In the genomic region with DNA sequence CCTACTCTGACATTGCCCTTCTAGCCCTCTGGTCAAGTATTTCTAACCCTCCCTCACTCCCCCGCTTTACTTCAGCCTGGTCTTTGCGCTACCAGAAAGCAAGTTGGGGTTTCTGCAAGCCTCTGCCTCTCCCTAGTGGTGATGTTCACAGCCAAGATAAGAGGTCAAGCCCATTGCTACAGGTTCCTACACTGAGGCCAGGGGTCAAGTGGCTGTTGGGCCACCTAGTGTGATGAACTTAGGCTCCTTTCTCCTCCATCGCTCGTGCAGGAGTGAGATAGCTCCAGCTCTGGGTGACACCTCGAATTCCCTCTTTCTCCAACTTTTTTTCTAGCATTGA, we compare ENCODE assay signal across 8 mouse cellular contexts. TPM values are rescaled to one million over a fixed set of nuclear protein-coding genes. Genes with fewer than 3 reads are reported as not detected.
A peak's percentile ranks its signal among the peaks of the same experiment; 100 is the strongest.
DNase-seq lines count a peak whose midpoint lies in the region; ATAC-seq and TF ChIP-seq lines count a peak whose summit lies in the region.

No protein-coding gene starts in this region.

- ATAC-seq in limb, embryonic 13.5 days (ENCODE audit: low FRiP score, low read depth): peak; percentile 8; the same call in 1 of the 2 replicates
- peak; percentile 12; the same call in 1 of the 2 replicates for ATAC-seq in stomach, embryonic 14.5 days (ENCODE audit: insufficient number of reproducible peaks, insufficient read depth, low FRiP score, low read depth)

- 0 out of 2 replicates have a peak, but pooled peaks have one; percentile 6 for TF ChIP-seq CTCF in lung, adult 2 months (IDR thresholded peaks at IDR 0.05; ENCODE audit: insufficient read depth, low read length)

- no peaks in the 10 kb centered on the region for H3K4me1 ChIP-seq in lung, adult 2 months (ENCODE audit: control insufficient read depth, insufficient read depth, low read length)
- H3K4me1 ChIP-seq in limb, embryonic 13.5 days: peaks cover 20% of the 10 kb centered on the region
- peaks cover 3% of the 10 kb centered on the region; the same call in 1 of the 2 replicates for H3K4me1 ChIP-seq in stomach, embryonic 14.5 days (ENCODE audit: control insufficient read depth, insufficient read depth, low read length)

- H3K27me3 ChIP-seq in limb, embryonic 13.5 days: peaks cover 94% of the 10 kb centered on the region
- H3K27me3 ChIP-seq in stomach, embryonic 14.5 days (ENCODE audit: control insufficient read depth, insufficient read depth, low read length): peaks cover 27% of the 10 kb centered on the region

- H3K27ac ChIP-seq in limb, embryonic 13.5 days: no peak overlapping the region
- H3K27ac ChIP-seq in stomach, embryonic 14.5 days (ENCODE audit: low read length): no peak overlapping the region

- no peak overlapping the region for H3K4me3 ChIP-seq in lung, adult 2 months (replicated peaks; ENCODE audit: extremely low read depth, low read depth, low read length)
- H3K4me3 ChIP-seq in limb, embryonic 13.5 days: peak overlapping the region; percentile 58
- H3K4me3 ChIP-seq in stomach, embryonic 14.5 days (ENCODE audit: low read depth, low read length): peak overlapping the region; percentile 51; the same call in 1 of the 2 replicates

- peak overlapping the region; percentile 93 for H3K4me2 ChIP-seq in limb, embryonic 13.5 days (replicated peaks)
- H3K4me2 ChIP-seq in stomach, embryonic 14.5 days (replicated peaks; ENCODE audit: low read depth, low read length): peak overlapping the region; percentile 97

- peak; percentile 23 to 33 for DNase-seq in cerebellum, postnatal 14 days
- no peak for DNase-seq in cerebellum, adult 8-10 months
- no peak for DNase-seq in lung, adult 2 months
- no peak for DNase-seq in lung, postnatal 25 days (ENCODE audit: low spot score)
- no peak for DNase-seq in right cerebral cortex, postnatal 14 days
- no peak for DNase-seq in ovary, postnatal 14 days (ENCODE audit: low spot score)

- H3K36me3 ChIP-seq in limb, embryonic 13.5 days: no peaks in the 10 kb centered on the region
- no peaks in the 10 kb centered on the region for H3K36me3 ChIP-seq in stomach, embryonic 14.5 days (ENCODE audit: control insufficient read depth, insufficient read depth, low read length)

- TF ChIP-seq POLR2A in lung, adult 2 months (IDR thresholded peaks at IDR 0.05; ENCODE audit: borderline replicate concordance, extremely low read depth, low read depth, low read length): no peak

- WGBS in lung, adult 2 months: 5% methylated on average over 5 of the region's 5 CpGs
- WGBS in limb, embryonic 13.5 days: 4% methylated on average over 5 of the region's 5 CpGs
- 4% methylated on average over 5 of the region's 5 CpGs for WGBS in stomach, embryonic 14.5 days

- H3K9me3 ChIP-seq in limb, embryonic 13.5 days: no peaks in the 10 kb centered on the region
- no peaks in the 10 kb centered on the region for H3K9me3 ChIP-seq in stomach, embryonic 14.5 days (ENCODE audit: control insufficient read depth, low read depth, low read length)

- H3K9ac ChIP-seq in limb, embryonic 13.5 days: no peak overlapping the region
- no peak overlapping the region for H3K9ac ChIP-seq in stomach, embryonic 14.5 days (replicated peaks; ENCODE audit: low read depth, low read length)

RNA-seq across cellular contexts. Expression of gene Shisa6, which starts 1.2 kb away (rescaled TPM):
- 0.17 and 0.76 TPM in 2 replicates for polyA plus RNA-seq in lung, adult 2 months (2012; rRNA removed)
- polyA plus RNA-seq in limb, embryonic 13.5 days (2015; fragmentation: Nextera tagmentation; extraction: Ambion mirVana): 0.47 and 0.51 TPM in 2 replicates
- polyA plus RNA-seq in stomach, embryonic 14.5 days (2014; fragmentation: Nextera tagmentation; extraction: Ambion mirVana): 0.52 and 0.80 TPM in 2 replicates

Comparison
In these comparisons a context has a peak if more than half of its experiments do, and no peak if none do; other contexts are left out.
1. DNase-seq: peak in cerebellum, postnatal 14 days (2 of 2); none in cerebellum, adult 8-10 months (single experiment), lung, adult 2 months (single experiment), lung, postnatal 25 days (single experiment), right cerebral cortex, postnatal 14 days (single experiment) and ovary, postnatal 14 days (single experiment).